10 mouse cellular contexts compared by ENCODE assay signal in the genomic region with DNA sequence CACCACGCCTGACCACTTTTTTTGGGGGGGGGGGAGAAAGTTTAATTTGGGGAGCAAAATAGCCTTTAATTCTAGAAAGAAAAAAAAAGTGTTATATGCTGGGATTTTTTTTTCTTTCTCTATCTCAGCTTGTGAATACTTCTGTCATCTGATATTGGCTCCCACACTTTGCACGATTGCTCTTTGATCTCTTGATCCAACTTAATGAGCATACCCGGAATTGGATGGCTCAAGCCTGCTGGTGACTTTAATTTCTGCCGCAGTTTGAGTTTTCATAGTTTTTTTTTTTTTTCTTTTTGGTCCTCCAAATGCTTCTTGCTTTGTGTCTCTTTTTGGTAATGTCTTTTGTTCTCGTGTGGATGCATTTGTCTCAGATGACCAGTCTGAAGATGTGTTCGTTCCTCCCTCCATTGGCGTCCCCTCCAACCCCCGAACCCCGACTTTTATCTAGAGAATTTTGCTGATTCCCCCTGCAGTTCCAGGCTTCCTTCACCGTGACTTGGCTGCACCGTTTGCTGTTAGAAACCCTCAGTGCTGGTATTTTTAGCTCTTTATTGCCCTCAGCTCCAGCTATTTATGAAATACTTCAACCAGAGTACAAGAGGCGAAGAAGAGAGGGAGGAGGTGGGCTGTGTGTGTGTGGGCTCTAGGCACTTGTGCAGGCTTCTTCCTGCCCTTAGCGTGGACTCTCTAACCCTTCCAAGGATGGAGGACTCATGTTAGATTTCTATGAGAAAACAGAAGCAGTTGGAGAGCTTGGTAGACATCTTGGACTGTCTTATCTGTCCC. TPM values are rescaled to one million over a fixed set of nuclear protein-coding genes. Genes with fewer than 3 reads are reported as not detected.
DNase-seq lines count a peak whose midpoint lies in the region; ATAC-seq and TF ChIP-seq lines count a peak whose summit lies in the region.
"Had no signal": no experiment of that assay in that cellular context is flagged by ENCODE, and none has a peak within 500 bp of the region (broad histone marks: within the 10 kb centered on the region; RNA-seq: fewer than 3 reads in every experiment).

No protein-coding gene starts in this region.

- H3K9ac ChIP-seq in kidney, embryonic 16.5 days (replicated peaks; ENCODE audit: low read length), result peak overlapping the region; percentile 37; the same call in 1 of the 2 replicates
- H3K9ac ChIP-seq in MEL (ENCODE audit: control insufficient read depth, low read depth, low read length, poor library complexity, severe bottlenecking), result no peak overlapping the region
- H3K9ac ChIP-seq in liver, embryonic 12.5 days, result no peak overlapping the region
- H3K9ac ChIP-seq: embryonic facial prominence, embryonic 15.5 days had no signal

- no peak; a peak in 1 of 4 replicates for TF ChIP-seq POLR2A in MEL (IDR thresholded peaks at IDR 0.05; ENCODE audit: control insufficient read depth in 1 of 2, insufficient read depth in 1 of 2, low read depth in 1 of 2, low read length in 2 of 2, poor library complexity in 1 of 2)
- TF ChIP-seq POLR2A in brain, embryonic 14.5 days (IDR thresholded peaks at IDR 0.05; ENCODE audit: borderline replicate concordance, extremely low read depth, insufficient read depth, insufficient read length, poor library complexity, severe bottlenecking), result no peak

- no peaks in the 10 kb centered on the region for H3K27me3 ChIP-seq in kidney, embryonic 16.5 days (ENCODE audit: insufficient read depth, low read length)
- no peaks in the 10 kb centered on the region for H3K27me3 ChIP-seq in MEL (ENCODE audit: control insufficient read depth in 1 of 2, insufficient read depth in 2 of 2, low read length in 2 of 2)
- no peaks in the 10 kb centered on the region for H3K27me3 ChIP-seq in liver, embryonic 12.5 days (replicated peaks)
- H3K27me3 ChIP-seq: embryonic facial prominence, embryonic 15.5 days had no signal

- ATAC-seq in kidney, embryonic 16.5 days (ENCODE audit: low FRiP score, low TSS enrichment), result no peak
- no peak for ATAC-seq in liver, embryonic 12.5 days

- H3K36me3 ChIP-seq in kidney, embryonic 16.5 days (ENCODE audit: insufficient read depth, low read length), result no peaks in the 10 kb centered on the region
- peaks cover 0 to 33% of the 10 kb centered on the region in 2 experiments; a peak in 3 of 4 replicates for H3K36me3 ChIP-seq in MEL (ENCODE audit: control insufficient read depth in 1 of 2, insufficient read depth in 2 of 2, low read length in 2 of 2)
- no peaks in the 10 kb centered on the region for H3K36me3 ChIP-seq in liver, embryonic 12.5 days
- H3K36me3 ChIP-seq: embryonic facial prominence, embryonic 15.5 days had no signal

- no peak for TF ChIP-seq EP300 in MEL (IDR thresholded peaks at IDR 0.05; ENCODE audit: low read depth in 1 of 2, low read length in 2 of 2)

- DNase-seq in kidney, postnatal 4 days, result no peak
- DNase-seq in MEL (ENCODE audit: low read depth, low spot score), result peak; percentile 18
- peak; percentile 12 for DNase-seq in brain, embryonic 14.5 days (ENCODE audit: low read depth)
- DNase-seq in right cerebral cortex, postnatal 25 days, result no peak
- no peak for DNase-seq in left cerebral cortex, postnatal 14 days (ENCODE audit: low spot score in 2 of 2)
- DNase-seq: cerebellum, adult 18-20 months had no signal

- TF ChIP-seq RAD21 in MEL (IDR thresholded peaks at IDR 0.05; ENCODE audit: low read depth, low read length), result no peak

- peak overlapping the region; percentile 84 for H3K27ac ChIP-seq in kidney, embryonic 16.5 days (ENCODE audit: low read length)
- no peak overlapping the region for H3K27ac ChIP-seq in MEL (ENCODE audit: control insufficient read depth, low read depth, low read length)
- peak overlapping the region; percentile 66 for H3K27ac ChIP-seq in liver, embryonic 12.5 days
- H3K27ac ChIP-seq: macrophage had no signal

- peaks cover 62% of the 10 kb centered on the region for H3K79me2 ChIP-seq in MEL (ENCODE audit: control insufficient read depth, insufficient read depth, low read length, poor library complexity)

- H3K9me3 ChIP-seq in kidney, embryonic 16.5 days (ENCODE audit: low read length), result no peaks in the 10 kb centered on the region
- no peaks in the 10 kb centered on the region for H3K9me3 ChIP-seq in MEL (replicated peaks; ENCODE audit: insufficient read depth, low read length)
- H3K9me3 ChIP-seq in liver, embryonic 12.5 days (replicated peaks), result no peaks in the 10 kb centered on the region
- H3K9me3 ChIP-seq: embryonic facial prominence, embryonic 15.5 days had no signal

- intact Hi-C loops in left cerebral cortex, postnatal 14 days (cut with DNase I), result no loop called here

- no peak overlapping the region for H3K4me3 ChIP-seq in kidney, embryonic 16.5 days (ENCODE audit: low read length)
- H3K4me3 ChIP-seq in MEL (ENCODE audit: control insufficient read depth in 1 of 2, insufficient read depth in 1 of 2, low read depth in 2 of 2, low read length in 2 of 2), result no peak overlapping the region
- H3K4me3 ChIP-seq in liver, embryonic 12.5 days, result no peak overlapping the region
- H3K4me3 ChIP-seq: embryonic facial prominence, embryonic 15.5 days had no signal

- peaks cover 48% of the 10 kb centered on the region for H3K4me1 ChIP-seq in kidney, embryonic 16.5 days (ENCODE audit: insufficient read depth, low read length)
- H3K4me1 ChIP-seq in MEL (ENCODE audit: control insufficient read depth in 1 of 2, insufficient read depth in 2 of 2, low read length in 2 of 2), result no peaks in the 10 kb centered on the region
- peaks cover 53% of the 10 kb centered on the region for H3K4me1 ChIP-seq in liver, embryonic 12.5 days

- WGBS in kidney, embryonic 16.5 days, result 33% methylated on average over 13 of the region's 13 CpGs
- 30% methylated on average over 13 of the region's 13 CpGs for WGBS in liver, embryonic 12.5 days (ENCODE audit: insufficient replicate concordance)

- peak overlapping the region; percentile 8; the same call in 1 of the 2 replicates for H3K4me2 ChIP-seq in kidney, embryonic 16.5 days (replicated peaks; ENCODE audit: low read depth, low read length)
- no peak overlapping the region for H3K4me2 ChIP-seq in liver, embryonic 12.5 days
- H3K4me2 ChIP-seq: embryonic facial prominence, embryonic 15.5 days had no signal

- no peak for TF ChIP-seq CTCF in MEL (IDR thresholded peaks at IDR 0.05 in 2 of 3, conservative IDR thresholded peaks at IDR 0.05 in 1 of 3; ENCODE audit: control insufficient read depth in 1 of 3, insufficient read depth in 1 of 3, low read depth in 2 of 3, low read length in 3 of 3, poor library complexity in 1 of 3, severe bottlenecking in 1 of 3)
- no peak for TF ChIP-seq CTCF in brain, embryonic 14.5 days (IDR thresholded peaks at IDR 0.05; ENCODE audit: borderline replicate concordance, extremely low read depth, insufficient read depth, insufficient read length)

TF ChIP-seq in MEL, 35 proteins besides CTCF, POLR2A, EP300 and RAD21:
- TF ChIP-seq CHD1 (IDR thresholded peaks at IDR 0.05; ENCODE audit: low read depth, low read length) (no peak), SIN3A (IDR thresholded peaks at IDR 0.05; ENCODE audit: low read length) (peak; percentile 17; the same call in 1 of the 2 replicates), USF2 (IDR thresholded peaks at IDR 0.05; ENCODE audit: borderline replicate concordance in 1 of 2, insufficient read depth in 1 of 2, low read depth in 1 of 2, low read length in 2 of 2) (no peak), MAFK (IDR thresholded peaks at IDR 0.05; ENCODE audit: borderline replicate concordance, low read depth, low read length) (no peak), POLR2AphosphoS2 (IDR thresholded peaks at IDR 0.05; ENCODE audit: low read length) (peak; percentile 57), ELF1 (IDR thresholded peaks at IDR 0.05; ENCODE audit: low read depth, low read length) (no peak), ZMIZ1 (IDR thresholded peaks at IDR 0.05; ENCODE audit: low read depth, low read length) (0 out of 2 replicates have a peak, but pooled peaks have one; percentile 41), ZNF384 (IDR thresholded peaks at IDR 0.05; ENCODE audit: low read depth, low read length) (peak; percentile 38; the same call in 1 of the 2 replicates), E2F4 (IDR thresholded peaks at IDR 0.05; ENCODE audit: borderline replicate concordance, low read depth, low read length) (no peak), UBTF (IDR thresholded peaks at IDR 0.05; ENCODE audit: borderline replicate concordance, insufficient read depth, low read depth, low read length) (no peak), MXI1 (IDR thresholded peaks at IDR 0.05; ENCODE audit: low read depth, low read length) (no peak), MYB (IDR thresholded peaks at IDR 0.05; ENCODE audit: low read depth, low read length) (no peak), MEF2A (IDR thresholded peaks at IDR 0.05; ENCODE audit: extremely low read depth, insufficient replicate concordance, low read depth, low read length, poor library complexity, severe bottlenecking) (no peak)

RNA-seq across cellular contexts. Expression of gene Ano6, which starts 46.2 kb away (rescaled TPM):
- 54.4 and 67.2 TPM in 2 replicates for polyA plus RNA-seq in kidney, embryonic 16.5 days (2015; fragmentation: Nextera tagmentation; extraction: Ambion mirVana)
- 66.6 and 69.4 TPM in 2 replicates for total RNA-seq in MEL (2012; rRNA removed)
- polyA plus RNA-seq in MEL (2012; ENCODE audit: insufficient read depth in 1 of 2, insufficient read length in 2 of 2, low read depth in 1 of 2, low replicate concordance in 2 of 2, missing spikeins in 1 of 2), result 10 to 100 TPM; 54.8 to 61.4 TPM
- 26.0 and 32.5 TPM in 2 replicates for polyA plus RNA-seq in brain, embryonic 14.5 days (2012; rRNA removed)
- 14.7 and 14.8 TPM in 2 replicates for polyA plus RNA-seq in liver, embryonic 12.5 days (2016; fragmentation: Nextera tagmentation; extraction: Ambion mirVana)
- 10 to 100 TPM; 16.9 to 22.0 TPM for total RNA-seq in left cerebral cortex, postnatal 14 days (2021)

Comparison
In these comparisons a context has a peak if more than half of its experiments do, and no peak if none do; other contexts are left out.
1. DNase-seq: peak in MEL (single experiment) and brain, embryonic 14.5 days (single experiment); none in kidney, postnatal 4 days (0 of 2), right cerebral cortex, postnatal 25 days (single experiment) and left cerebral cortex, postnatal 14 days (0 of 2).